Mouse (Mus musculus) myocyte (in vitro differentiated cells): ENCODE measurements at regions not wholly inside any gene's neighbourhood (a gene's known extent, or its start where the extent isn't known, plus 50 kb on each side); places are given as distances from the start of the nearest gene placed in this dataset.

Source experiments
- E2F4 ChIP-seq: IDR thresholded peaks from one replicate; pipeline ENCODE4 v1.6.1; 2011; ENCODE audit warnings: mild to moderate bottlenecking, control low read depth, moderate library complexity; ENCODE audit not compliant: insufficient read depth
- MAX ChIP-seq: IDR thresholded peaks from one replicate; pipeline ENCODE4 v1.6.1; 2011; ENCODE audit warnings: low read depth, mild to moderate bottlenecking, control low read depth
- POLR2A ChIP-seq: IDR thresholded peaks from one replicate; pipeline ENCODE4 v1.6.1; 2011; ENCODE audit warnings: low read depth, mild to moderate bottlenecking, control low read depth, moderate library complexity; ENCODE audit not compliant: insufficient read length
- POLR2AphosphoS2 ChIP-seq: IDR thresholded peaks from one replicate; pipeline ENCODE4 v1.6.1; 2011; ENCODE audit warnings: low read depth, control low read depth; ENCODE audit not compliant: insufficient read length

- TF ChIP-seq POLR2A, result no peak
- TF ChIP-seq MAX, result no peak
- TF ChIP-seq E2F4, result no peak
- no peak for TF ChIP-seq POLR2AphosphoS2
These were observed 196.2 kb downstream of the Stk31 start for GRCm38 (mm10) chr6:49591632-49592000.
